Mouse (Mus musculus) fat pad, adult 2 months (tissue): Measurements from ENCODE around the gene Gm44965.
"Not testable (repeated sequence)": the region's sequence is repeated elsewhere in the genome, so short reads cannot be mapped to it uniquely, and the experiment has no call there.

Source experiments
- DNase-seq: peaks from one replicate; pipeline ENCODE4 v3.0.0-alpha.2; 2011; ENCODE audit warnings: low read depth, low spot score; ENCODE audit errors: extremely low read depth

Gene Gm44965

DNA sequence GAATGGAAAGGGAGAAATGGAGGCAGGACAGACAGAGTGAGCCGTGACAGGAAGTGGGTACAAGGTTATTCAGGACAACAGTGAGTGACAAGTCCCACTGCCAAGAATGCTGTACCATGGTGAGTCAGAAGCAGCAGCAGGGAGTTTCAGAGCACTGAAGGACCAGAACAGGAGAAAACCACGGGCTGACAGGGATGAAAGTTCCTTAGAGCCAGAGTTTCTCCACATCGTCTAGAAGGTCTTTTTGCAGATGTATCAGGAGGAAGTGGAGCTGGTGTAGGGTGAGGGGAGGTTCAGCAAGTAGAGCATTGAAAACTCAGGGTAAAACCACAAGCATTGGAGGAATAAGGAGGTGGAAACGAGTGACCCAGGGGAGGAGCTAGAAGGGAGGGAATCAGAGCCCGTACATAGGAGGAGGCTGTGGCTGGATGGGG lies 14.5 kb upstream of the Gm44965 start:
- DNase-seq: no peak

- DNase-seq: no peak
These were observed 12.5 kb upstream of the Gm44965 start for GRCm38 (mm10) chr6:48581257-48581656.

- DNase-seq: no peak
These were observed 11.7 kb upstream of the Gm44965 start for GRCm38 (mm10) chr6:48582037-48582436.

- no peak for DNase-seq
These were observed 4.5 kb upstream of the Gm44965 start, which contains the start of gene Gm45021 for GRCm38 (mm10) chr6:48589194-48589750. Gm45021 (plus strand) TSS chr6:48589610.

- no peak for DNase-seq
These were observed 2.4 kb upstream of the Gm44965 start for GRCm38 (mm10) chr6:48591221-48591845.

DNA sequence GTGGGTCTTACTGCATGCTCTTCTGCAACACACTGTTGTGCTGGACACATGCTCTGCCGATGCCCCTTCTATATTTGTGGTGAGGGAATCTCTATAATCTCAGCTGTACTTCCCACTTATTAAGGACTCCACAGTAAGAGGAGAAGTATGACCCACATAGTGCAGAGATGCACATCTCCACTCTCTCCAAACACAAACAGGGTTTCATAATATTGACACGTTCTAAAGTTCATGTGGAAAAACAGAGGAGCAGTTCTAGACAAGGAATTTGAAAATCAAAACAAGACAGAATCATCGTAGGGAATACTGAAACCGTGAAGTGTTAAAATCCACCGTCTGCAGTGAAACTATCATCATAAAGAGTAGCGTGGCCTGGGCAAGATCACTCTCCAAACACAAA lies 1.9 kb upstream of the Gm44965 start:
- no peak for DNase-seq

GRCm38 (mm10) chr6:48594043-48594738 lies 450 bp downstream of the Gm44965 start:
- no peak for DNase-seq

GRCm38 (mm10) chr6:48595278-48595677 lies 1.5 kb downstream of the Gm44965 start:
- DNase-seq: no peak

DNA sequence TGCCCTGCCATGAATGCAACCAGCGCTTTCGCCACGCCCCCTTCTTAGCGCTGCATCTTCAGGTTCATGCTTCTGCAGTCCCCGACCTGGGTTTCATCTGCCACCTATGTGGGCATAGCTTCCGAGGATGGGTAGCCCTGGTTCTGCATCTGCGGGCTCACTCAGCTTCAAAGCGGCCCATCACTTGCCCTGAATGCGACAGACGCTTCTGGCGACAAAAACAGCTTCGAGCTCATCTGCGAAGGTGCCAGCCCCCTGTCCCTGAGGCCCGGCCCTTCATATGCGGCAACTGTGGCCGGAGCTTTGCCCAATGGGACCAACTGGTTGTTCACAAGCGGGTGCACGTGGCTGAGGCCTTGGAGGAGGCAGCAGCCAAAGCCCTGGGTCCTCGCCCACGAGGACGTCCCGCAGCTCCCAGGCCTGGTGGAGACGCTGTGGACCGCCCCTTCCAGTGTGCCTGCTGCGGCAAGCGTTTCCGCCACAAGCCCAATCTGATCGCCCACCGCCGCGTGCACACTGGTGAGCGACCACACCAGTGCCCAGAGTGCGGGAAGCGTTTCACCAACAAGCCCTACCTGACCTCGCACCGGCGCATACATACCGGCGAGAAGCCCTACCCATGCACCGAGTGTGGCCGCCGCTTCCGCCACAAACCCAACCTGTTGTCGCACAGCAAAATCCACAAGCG lies 2.9 kb downstream of the Gm44965 start:
- no peak for DNase-seq

DNA sequence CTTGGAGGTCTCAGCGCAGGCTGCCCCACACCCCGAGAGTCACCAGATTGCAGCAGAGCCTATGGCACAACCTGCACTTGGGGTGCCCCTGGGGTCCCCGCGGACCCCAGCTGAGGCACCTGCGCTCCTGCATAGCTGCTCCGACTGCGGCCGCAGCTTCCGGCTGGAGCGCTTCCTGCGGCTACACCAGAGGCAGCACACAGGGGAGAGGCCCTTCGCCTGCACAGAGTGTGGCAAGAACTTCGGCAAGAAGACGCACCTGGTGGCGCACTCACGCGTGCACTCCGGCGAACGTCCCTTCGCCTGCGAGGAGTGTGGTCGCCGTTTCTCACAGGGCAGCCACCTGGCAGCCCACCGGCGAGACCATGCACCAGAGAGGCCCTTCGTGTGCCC lies 3.5 kb downstream of the Gm44965 start:
- DNase-seq: no peak

DNA sequence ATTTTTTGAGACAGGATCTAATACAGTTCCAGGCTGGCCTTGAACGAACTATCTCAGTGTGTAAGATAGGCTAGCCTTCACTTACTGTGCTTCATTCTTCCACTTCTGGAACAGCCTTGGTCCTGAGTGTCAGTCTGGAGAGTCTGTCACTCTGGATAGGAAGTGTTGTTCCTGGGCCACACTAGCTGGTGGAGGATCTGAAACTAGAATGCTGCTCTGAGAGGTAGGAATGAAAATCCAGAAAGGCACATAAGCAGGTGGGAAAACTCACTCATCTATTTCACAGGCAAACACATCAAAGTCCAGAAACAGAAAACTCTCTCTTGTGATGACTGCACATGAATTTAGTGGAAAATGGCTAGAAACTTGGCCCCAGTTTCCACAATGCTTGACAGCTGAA lies 6.9 kb downstream of the Gm44965 start:
- no peak for DNase-seq

DNA sequence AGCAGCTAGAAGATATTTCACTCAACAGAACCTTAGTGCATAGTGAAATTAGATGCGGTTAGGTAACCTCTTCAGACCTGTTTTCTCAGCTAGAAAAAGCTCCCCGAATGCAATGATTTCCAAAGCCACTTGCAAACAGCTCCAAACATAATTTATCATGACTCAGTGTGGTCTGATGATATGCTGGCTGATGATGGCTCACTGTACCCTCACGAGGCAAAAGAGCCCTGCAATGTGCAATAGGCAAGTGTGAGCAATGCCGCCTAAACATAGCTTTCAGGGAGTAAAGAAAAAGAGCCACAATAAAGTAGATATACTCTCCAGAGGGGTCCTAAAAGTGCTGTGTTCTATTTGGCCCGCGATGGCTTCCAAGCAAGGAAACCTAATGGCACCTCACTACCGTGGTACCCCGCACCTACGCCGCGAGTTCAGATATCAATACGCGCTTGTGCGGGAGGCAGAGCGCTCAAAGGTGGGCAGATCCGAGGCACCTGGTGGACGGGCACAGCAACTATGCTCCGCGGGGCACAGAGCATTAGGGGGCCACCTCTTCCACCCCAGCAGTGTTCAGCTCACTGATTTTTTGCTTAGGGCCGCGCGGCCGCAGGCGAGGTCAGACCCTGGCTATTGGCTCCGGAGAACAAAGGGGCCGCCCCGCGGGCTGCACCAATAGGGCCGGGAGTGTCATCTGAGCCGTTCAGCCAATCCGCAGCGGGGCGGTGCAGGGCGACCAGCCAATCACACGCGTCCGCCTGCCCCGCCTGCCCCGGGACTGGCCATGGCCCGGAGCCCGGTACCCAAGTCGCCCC lies 7.7 kb downstream of the Gm44965 start, which contains the start of gene Zfp775:
Gene Zfp775, plus strand, starts transcription at position 793 of the 809 bp plus-strand sequence.
- no peak for DNase-seq

DNA sequence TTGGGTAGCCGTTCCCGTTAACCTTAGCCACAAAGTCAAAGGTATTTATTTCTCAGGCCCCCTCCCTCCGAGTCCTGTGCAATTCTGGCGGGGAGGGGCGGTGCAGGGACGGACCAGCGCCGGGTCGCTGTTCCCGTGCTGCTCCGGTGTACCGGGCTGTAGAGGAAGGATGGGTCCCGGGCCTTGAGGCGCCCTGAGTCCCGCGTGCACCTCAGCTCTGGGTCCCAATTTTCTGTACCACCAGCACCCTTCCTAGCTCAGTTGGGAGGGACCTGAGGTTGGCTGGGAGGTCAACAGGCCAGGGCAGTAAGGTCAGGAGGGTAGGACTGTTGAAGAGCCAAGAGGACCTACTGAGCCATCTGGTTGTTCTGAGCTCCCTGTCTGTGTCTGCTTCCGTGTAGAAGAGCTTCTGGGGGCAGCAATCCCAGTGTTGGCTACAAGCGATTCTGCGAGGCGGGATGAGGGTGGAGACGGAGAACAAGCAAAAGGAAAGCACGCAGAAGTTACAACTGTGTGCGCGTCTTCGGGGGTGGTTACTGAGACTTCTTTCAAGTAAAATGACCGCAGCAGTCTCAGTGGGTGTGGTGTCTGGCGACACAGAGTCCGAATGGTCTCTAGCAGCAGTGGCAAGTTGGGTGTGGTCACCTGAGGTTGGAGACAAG lies 8.5 kb downstream of the Gm44965 start:
- DNase-seq: no peak

DNA sequence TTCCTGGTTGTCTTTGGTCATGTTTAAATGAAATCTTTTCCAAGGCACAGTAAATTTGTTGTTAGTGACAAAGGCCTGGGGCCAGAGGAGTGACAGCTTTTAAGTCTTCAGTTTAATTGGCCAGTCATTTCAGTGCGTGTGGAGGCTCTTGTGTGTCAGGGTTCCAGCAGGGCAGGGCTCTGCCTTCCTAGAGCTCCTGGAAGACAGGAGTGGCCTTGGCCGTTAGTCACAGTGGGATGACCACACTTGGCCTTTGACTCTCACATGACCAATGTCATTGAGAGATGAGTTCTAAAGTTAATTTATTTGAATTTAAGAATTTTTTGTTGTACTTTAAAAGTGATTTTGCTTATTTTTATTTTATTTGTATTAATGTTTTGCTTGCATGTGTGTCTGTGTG lies 14.4 kb downstream of the Gm44965 start:
- DNase-seq: no peak

- DNase-seq: no peak
These were observed 15.8 kb downstream of the Gm44965 start for GRCm38 (mm10) chr6:48609512-48609911.

GRCm38 (mm10) chr6:48610657-48611056 lies 16.9 kb downstream of the Gm44965 start:
- no peak for DNase-seq

DNA sequence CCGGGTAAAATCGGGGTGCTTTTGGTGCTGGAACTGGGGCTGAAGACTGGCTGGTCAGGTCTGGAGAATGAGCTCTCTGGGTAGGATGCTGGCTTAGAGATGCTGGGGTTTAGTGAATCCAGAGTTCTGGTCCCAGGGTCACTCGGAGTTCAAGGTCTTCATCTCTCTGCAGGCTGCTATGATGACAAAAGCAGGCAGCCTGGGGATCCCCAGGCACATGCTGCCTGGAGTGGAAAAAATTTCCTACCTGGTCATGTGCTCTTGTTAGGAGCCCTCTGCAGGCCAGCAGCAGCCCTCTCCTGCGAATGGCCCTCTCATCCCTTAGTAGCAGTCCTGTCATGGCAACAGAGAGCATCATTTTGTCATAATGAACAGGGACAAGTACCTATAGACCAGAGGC lies 19.7 kb downstream of the Gm44965 start:
- DNase-seq: no peak

GRCm38 (mm10) chr6:48614756-48615155 lies 21.0 kb downstream of the Gm44965 start:
- DNase-seq: no peak

DNA sequence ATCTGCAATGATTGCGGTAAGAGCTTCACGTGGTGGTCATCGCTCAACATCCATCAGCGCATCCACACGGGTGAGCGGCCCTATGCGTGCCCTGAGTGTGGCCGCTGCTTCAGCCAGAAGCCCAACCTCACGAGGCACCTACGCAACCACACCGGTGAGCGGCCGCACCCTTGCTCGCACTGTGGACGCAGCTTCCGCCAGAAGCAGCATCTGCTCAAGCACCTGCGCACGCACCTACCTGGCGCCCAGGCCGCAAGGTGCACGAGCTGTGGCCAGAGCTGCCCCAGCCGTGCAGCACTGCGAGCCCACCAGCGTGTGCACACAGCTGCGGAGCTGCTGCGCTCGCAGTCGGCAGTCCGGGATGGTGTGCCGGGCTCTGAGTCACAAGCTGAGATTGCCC lies 26.3 kb downstream of the Gm44965 start:
- no peak for DNase-seq

DNA sequence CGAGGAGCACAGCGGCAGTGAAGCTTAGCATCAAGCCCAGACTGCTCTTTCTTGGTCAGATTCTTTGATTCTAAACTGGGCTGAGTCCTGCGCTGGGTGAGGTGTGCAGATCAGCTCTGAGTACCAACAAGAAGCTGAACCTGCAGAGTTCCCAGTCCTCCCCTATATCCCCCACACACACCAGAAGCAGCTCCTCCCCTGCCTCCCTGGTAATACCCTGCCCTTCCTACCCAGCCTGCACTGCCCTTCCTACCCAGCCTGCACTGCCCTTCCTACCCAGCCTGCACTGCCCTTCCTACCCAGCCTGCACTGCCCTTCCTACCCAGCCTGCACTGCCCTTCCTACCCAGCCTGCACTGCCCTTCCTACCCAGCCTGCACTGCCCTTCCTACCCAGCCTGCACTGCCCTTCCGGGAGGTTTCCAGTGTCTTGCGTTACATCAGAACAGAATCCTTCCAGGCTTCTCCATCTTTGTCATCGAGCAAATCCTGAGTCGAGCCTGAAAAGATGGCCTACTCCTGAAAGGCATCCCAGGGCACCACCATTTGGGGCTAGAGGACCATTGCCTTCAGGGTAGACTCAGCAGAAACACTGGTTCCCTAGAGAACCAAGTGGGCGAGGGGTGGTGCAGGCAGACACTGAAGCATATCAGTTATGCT lies 28.6 kb downstream of the Gm44965 start:
- DNase-seq: not testable (repeated sequence)
